Mouse (Mus musculus): ENCODE data around the gene Fuz. TPM values are rescaled to one million over a fixed set of nuclear protein-coding genes. Genes with fewer than 3 reads are reported as not detected.

Fuz gene
- polyA plus RNA-seq, 1 experiment from 2014 or later = 16.7 TPM

DNA sequence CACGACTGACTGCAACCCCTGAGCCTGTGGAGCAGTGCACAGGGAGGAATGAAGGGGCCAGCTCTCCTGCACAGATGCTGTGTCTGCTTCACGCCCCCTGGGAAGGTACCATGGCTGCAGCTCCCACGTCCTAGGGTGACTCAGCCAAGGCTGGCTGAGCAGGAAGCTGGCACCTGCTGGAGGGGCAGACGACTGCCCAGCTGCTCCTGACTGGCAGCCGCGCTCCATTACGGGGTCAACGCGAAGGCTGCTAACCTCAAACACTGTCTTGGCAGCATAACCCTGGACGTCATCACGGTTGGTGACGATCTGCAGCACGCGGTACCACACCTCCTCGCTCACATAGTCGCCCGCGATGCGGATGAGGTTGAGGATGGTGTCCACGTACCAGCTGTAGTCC is 9.6 kb downstream of the Fuz start:
- Histone ChIP-seq H3K9ac (replicated peaks; ENCODE audit: low read length) (no peak overlapping the region), H3K9me3 (ENCODE audit: control insufficient read depth, low read length) (no peaks in the 10 kb centered on the region), H3K27me3 (ENCODE audit: control insufficient read depth, insufficient read depth, low read length) (no peaks in the 10 kb centered on the region), H3K4me2 (ENCODE audit: low read length) (no peak overlapping the region), H3K27ac (replicated peaks; ENCODE audit: low read depth, low read length) (no peak overlapping the region), H3K4me3 (replicated peaks; ENCODE audit: low read depth, low read length) (no peak overlapping the region), H3K4me1 (ENCODE audit: control insufficient read depth, insufficient read depth, low read length) (0 out of 2 replicates have a peak, but pooled peaks cover 5% of the 10 kb centered on the region), H3K36me3 (ENCODE audit: control insufficient read depth, insufficient read depth, low read length) (peaks cover 98% of the 10 kb centered on the region)
- ATAC-seq (ENCODE audit: low FRiP score, low TSS enrichment) = no peak
- 92% methylated on average over 20 of the region's 20 CpGs for WGBS
- DNase-seq = no peak

DNA sequence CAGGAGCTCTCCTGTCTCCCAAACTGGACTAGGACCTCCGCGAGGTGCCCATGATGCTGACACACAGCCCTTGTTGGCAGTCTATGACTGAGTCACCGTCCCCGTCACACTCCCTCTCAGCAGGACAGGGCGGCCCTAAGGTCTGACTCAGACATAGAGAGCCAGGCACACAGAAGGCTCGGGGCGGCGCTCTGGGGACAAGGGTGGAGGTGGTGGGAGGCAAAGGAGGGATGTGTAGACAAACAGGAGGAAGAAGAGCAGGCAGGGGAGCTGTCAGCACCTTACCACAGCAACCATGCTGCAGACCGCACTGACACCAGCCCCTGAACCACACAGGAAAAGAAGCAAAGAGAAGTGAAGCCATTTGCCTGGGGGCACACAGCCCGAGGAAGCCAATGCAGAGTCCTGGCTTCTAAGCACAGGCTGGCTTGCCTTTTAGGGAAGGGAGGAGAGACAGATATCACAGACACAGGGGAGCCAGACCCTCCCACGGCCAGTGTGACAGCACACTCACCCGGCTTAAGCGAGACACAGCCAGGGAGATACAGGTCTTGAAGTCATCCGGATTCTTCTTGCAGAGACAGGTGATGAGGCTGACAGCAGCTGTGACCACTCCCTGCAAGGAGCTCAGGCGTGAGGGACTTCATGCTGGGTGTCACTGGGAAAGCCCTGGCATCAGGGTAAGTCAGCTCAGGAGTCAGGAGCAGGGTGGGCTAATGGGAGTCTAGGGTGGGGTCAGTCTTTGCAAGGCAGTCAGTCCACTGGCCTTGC is 13.0 kb downstream of the Fuz start:
- Histone ChIP-seq H3K9me3 (ENCODE audit: control insufficient read depth, low read length) (no peaks in the 10 kb centered on the region), H3K4me3 (replicated peaks; ENCODE audit: low read depth, low read length) (no peak overlapping the region), H3K27ac (replicated peaks; ENCODE audit: low read depth, low read length) (no peak overlapping the region), H3K36me3 (ENCODE audit: control insufficient read depth, insufficient read depth, low read length) (peaks cover 100% of the 10 kb centered on the region), H3K4me2 (ENCODE audit: low read length) (no peak overlapping the region), H3K27me3 (ENCODE audit: control insufficient read depth, insufficient read depth, low read length) (no peaks in the 10 kb centered on the region), H3K9ac (replicated peaks; ENCODE audit: low read length) (no peak overlapping the region), H3K4me1 (ENCODE audit: control insufficient read depth, insufficient read depth, low read length) (no peaks in the 10 kb centered on the region)
- 93% methylated on average over 15 of the region's 15 CpGs for WGBS
- DNase-seq (no peak), ATAC-seq (ENCODE audit: low FRiP score, low TSS enrichment) (no peak)

DNA sequence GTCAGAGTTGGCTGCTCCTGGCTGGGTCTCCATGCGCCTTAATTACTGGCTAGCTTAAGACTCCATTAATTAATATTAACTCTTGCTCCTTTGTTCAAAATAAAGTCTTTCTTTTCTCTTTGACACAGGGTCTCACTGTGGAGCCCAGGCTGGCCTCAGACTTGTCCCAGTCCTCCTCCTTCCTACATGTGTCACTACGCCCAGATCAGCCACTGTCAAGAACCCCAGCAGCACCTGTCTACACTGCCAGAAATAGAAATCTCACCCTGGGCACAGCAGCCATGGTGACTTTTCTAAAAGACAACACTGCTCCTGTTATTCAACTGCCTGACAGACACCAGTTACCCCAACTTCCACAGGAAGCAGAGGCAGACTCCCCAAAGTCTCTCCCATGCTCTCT is 18.5 kb downstream of the Fuz start:
- peaks cover 66% of the 10 kb centered on the region for H3K36me3 ChIP-seq (ENCODE audit: control insufficient read depth, insufficient read depth, low read length)
- no peaks in the 10 kb centered on the region for H3K27me3 ChIP-seq (ENCODE audit: control insufficient read depth, insufficient read depth, low read length)
- H3K27ac ChIP-seq (replicated peaks; ENCODE audit: low read depth, low read length) = no peak overlapping the region
- WGBS = 90% methylated on average over 2 of the region's 2 CpGs
- H3K4me1 ChIP-seq (ENCODE audit: control insufficient read depth, insufficient read depth, low read length) = no peaks in the 10 kb centered on the region
- H3K4me2 ChIP-seq (ENCODE audit: low read length) = no peak overlapping the region
- ATAC-seq (ENCODE audit: low FRiP score, low TSS enrichment) (no peak), DNase-seq (no peak)
- no peak overlapping the region for H3K4me3 ChIP-seq (replicated peaks; ENCODE audit: low read depth, low read length)
- no peaks in the 10 kb centered on the region for H3K9me3 ChIP-seq (ENCODE audit: control insufficient read depth, low read length)
- H3K9ac ChIP-seq (replicated peaks; ENCODE audit: low read length) = no peak overlapping the region

DNA sequence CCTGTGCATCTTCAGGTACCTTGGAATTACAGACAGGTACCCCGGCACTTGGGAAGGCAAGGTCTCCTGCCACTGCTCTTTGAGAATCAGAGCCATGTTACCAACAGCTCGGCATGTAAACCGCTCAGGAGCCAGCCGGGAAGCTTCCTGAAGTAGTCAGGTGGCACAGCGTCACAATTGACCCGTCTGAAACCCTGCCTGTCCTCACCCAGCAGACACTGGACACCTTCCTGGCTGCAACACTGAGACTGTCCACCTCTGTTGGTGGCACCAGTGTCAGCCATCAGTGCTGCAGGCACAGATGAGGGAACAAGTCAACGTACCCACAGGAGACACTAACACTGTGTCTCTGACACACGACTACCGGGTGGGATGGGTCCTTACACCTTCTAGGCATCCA is 19.4 kb downstream of the Fuz start:
- Histone ChIP-seq H3K9ac (replicated peaks; ENCODE audit: low read length) (no peak overlapping the region), H3K4me3 (replicated peaks; ENCODE audit: low read depth, low read length) (no peak overlapping the region), H3K9me3 (ENCODE audit: control insufficient read depth, low read length) (no peaks in the 10 kb centered on the region), H3K36me3 (ENCODE audit: control insufficient read depth, insufficient read depth, low read length) (peaks cover 59% of the 10 kb centered on the region), H3K27me3 (ENCODE audit: control insufficient read depth, insufficient read depth, low read length) (no peaks in the 10 kb centered on the region), H3K4me1 (ENCODE audit: control insufficient read depth, insufficient read depth, low read length) (no peaks in the 10 kb centered on the region), H3K4me2 (ENCODE audit: low read length) (no peak overlapping the region), H3K27ac (replicated peaks; ENCODE audit: low read depth, low read length) (no peak overlapping the region)
- no peak for DNase-seq
- 94% methylated on average over 9 of the region's 9 CpGs for WGBS
- no peak for ATAC-seq (ENCODE audit: low FRiP score, low TSS enrichment)

DNA sequence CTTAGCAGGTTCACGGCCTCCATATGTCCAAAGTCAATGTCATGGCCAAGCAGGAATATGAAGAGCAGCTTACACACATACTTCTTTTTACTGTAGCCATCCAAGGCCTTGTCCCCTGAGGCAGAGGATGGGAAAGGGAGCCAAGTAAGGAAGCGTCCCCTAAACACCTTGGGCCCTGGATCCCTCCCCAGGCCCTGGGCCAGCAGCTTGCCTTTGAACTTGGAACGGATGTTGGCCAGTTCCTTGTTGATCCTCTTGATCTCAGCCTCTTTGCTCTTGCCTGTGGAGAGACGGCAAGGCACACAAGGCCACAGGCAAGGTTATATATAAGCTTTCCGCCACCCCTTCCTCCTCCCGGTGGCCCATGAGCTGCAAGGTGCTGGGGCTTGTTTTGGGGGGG is 20.3 kb downstream of the Fuz start:
- no peaks in the 10 kb centered on the region for H3K9me3 ChIP-seq (ENCODE audit: control insufficient read depth, low read length)
- 89% methylated on average over 6 of the region's 6 CpGs for WGBS
- H3K27ac ChIP-seq (replicated peaks; ENCODE audit: low read depth, low read length) = no peak overlapping the region
- H3K4me2 ChIP-seq (ENCODE audit: low read length) = no peak overlapping the region
- no peak for ATAC-seq (ENCODE audit: low FRiP score, low TSS enrichment)
- no peak overlapping the region for H3K9ac ChIP-seq (replicated peaks; ENCODE audit: low read length)
- no peaks in the 10 kb centered on the region for H3K27me3 ChIP-seq (ENCODE audit: control insufficient read depth, insufficient read depth, low read length)
- H3K4me1 ChIP-seq (ENCODE audit: control insufficient read depth, insufficient read depth, low read length) = no peaks in the 10 kb centered on the region
- H3K36me3 ChIP-seq (ENCODE audit: control insufficient read depth, insufficient read depth, low read length) = peaks cover 51% of the 10 kb centered on the region
- DNase-seq = no peak
- H3K4me3 ChIP-seq (replicated peaks; ENCODE audit: low read depth, low read length) = no peak overlapping the region

DNA sequence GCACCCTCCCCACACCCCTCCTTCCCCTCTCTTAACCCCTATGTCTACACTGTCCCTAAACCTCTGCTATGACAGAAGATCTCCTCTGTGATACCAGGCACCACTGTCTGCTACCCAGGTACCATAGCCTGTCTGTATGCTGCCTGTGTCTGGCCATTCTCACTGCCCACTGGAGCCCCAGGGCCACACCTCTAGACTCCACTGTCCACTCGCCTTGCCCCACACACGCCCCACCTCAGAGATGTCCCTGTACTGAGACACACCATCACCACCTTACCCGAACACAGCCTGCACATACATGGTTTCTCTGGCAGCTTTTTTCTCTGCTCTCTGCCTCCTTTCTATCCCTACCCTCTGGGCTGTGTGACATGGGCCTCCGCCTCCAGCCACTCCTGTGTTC is 21.0 kb downstream of the Fuz start:
- no peak overlapping the region for H3K27ac ChIP-seq (replicated peaks; ENCODE audit: low read depth, low read length)
- DNase-seq (no peak), ATAC-seq (ENCODE audit: low FRiP score, low TSS enrichment) (no peak)
- H3K36me3 ChIP-seq (ENCODE audit: control insufficient read depth, insufficient read depth, low read length) = peaks cover 48% of the 10 kb centered on the region
- no peak overlapping the region for H3K4me3 ChIP-seq (replicated peaks; ENCODE audit: low read depth, low read length)
- H3K9me3 ChIP-seq (ENCODE audit: control insufficient read depth, low read length) = no peaks in the 10 kb centered on the region
- H3K27me3 ChIP-seq (ENCODE audit: control insufficient read depth, insufficient read depth, low read length) = no peaks in the 10 kb centered on the region
- no peaks in the 10 kb centered on the region for H3K4me1 ChIP-seq (ENCODE audit: control insufficient read depth, insufficient read depth, low read length)
- H3K4me2 ChIP-seq (ENCODE audit: low read length) = no peak overlapping the region
- whole genome bisulfite sequencing = 96% methylated on average over 4 of the region's 4 CpGs
- no peak overlapping the region for H3K9ac ChIP-seq (replicated peaks; ENCODE audit: low read length)

DNA sequence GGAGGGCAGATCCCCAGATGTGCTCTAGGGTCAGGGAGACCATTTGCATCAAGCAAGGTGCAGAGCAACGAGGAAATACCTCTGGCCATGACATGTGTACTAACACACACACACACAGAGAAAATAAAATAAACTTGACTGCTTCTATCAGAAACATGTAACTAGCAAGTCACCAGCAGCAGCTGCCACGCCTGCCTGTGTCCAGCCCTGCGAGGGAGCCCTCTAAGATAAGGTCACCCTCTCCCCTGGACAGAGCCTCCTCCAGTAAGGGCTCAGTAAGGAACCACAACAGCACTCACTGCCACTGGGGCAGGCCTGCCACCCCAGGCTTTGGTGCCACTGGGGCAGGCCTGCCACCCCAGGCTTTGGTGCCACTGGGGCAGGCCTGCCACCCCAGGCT is 22.3 kb downstream of the Fuz start:
- Histone ChIP-seq H3K4me1 (ENCODE audit: control insufficient read depth, insufficient read depth, low read length) (no peaks in the 10 kb centered on the region), H3K36me3 (ENCODE audit: control insufficient read depth, insufficient read depth, low read length) (peaks cover 48% of the 10 kb centered on the region), H3K4me2 (ENCODE audit: low read length) (no peak overlapping the region), H3K27me3 (ENCODE audit: control insufficient read depth, insufficient read depth, low read length) (no peaks in the 10 kb centered on the region), H3K4me3 (replicated peaks; ENCODE audit: low read depth, low read length) (no peak overlapping the region), H3K9ac (replicated peaks; ENCODE audit: low read length) (no peak overlapping the region), H3K9me3 (ENCODE audit: control insufficient read depth, low read length) (no peaks in the 10 kb centered on the region), H3K27ac (replicated peaks; ENCODE audit: low read depth, low read length) (no peak overlapping the region)
- DNase-seq (no peak), ATAC-seq (ENCODE audit: low FRiP score, low TSS enrichment) (no peak)
- WGBS = 91% methylated on average over 3 of the region's 3 CpGs

DNA sequence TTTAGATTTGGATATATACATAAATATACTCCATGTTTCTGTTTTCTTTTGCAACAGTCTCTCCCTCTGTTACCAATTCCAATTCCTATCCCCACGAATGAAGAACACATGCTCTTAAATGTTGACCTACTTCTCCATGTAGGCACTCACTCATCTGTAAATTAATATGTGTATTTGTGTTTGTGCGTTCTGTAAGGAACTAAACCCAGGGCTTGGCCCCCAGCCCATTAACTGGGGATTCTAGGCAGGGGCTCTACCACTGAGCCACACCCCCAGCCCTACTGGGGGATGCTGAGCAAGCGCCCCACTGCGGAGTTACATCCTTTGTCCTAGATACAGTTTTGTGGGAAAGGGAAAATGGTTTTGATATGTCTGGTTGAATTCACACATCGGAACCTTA is 23.2 kb downstream of the Fuz start:
- no peaks in the 10 kb centered on the region for H3K9me3 ChIP-seq (ENCODE audit: control insufficient read depth, low read length)
- WGBS = 93% methylated on average over 5 of the region's 5 CpGs
- DNase-seq (no peak), ATAC-seq (ENCODE audit: low FRiP score, low TSS enrichment) (no peak)
- H3K4me2 ChIP-seq (ENCODE audit: low read length) = no peak overlapping the region
- no peak overlapping the region for H3K4me3 ChIP-seq (replicated peaks; ENCODE audit: low read depth, low read length)
- no peak overlapping the region for H3K9ac ChIP-seq (replicated peaks; ENCODE audit: low read length)
- no peaks in the 10 kb centered on the region for H3K27me3 ChIP-seq (ENCODE audit: control insufficient read depth, insufficient read depth, low read length)
- peaks cover 46% of the 10 kb centered on the region for H3K36me3 ChIP-seq (ENCODE audit: control insufficient read depth, insufficient read depth, low read length)
- H3K27ac ChIP-seq (replicated peaks; ENCODE audit: low read depth, low read length) = no peak overlapping the region
- no peaks in the 10 kb centered on the region for H3K4me1 ChIP-seq (ENCODE audit: control insufficient read depth, insufficient read depth, low read length)

DNA sequence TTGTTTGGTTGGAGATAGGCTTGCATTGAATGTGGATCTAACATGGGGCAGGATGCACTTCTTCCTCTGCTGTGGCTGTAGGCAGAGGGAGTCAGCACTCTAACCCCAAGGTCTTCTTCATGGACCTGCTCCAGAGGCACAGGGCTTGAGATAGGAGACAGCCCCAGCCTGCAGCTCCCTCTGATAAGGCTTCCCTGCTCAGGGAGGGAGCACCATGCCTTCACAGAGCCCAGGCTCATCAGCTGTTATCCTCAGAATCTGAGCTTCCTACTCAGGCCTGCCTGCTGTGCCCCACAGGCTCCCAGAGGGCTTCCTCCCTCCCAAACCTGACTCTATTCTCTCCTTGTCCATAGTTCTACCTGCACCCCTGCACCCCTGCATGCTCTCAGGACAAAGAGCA is 26.7 kb downstream of the Fuz start:
- Histone ChIP-seq H3K4me3 (replicated peaks; ENCODE audit: low read depth, low read length) (no peak overlapping the region), H3K4me2 (ENCODE audit: low read length) (no peak overlapping the region), H3K27me3 (ENCODE audit: control insufficient read depth, insufficient read depth, low read length) (no peaks in the 10 kb centered on the region), H3K9ac (replicated peaks; ENCODE audit: low read length) (no peak overlapping the region), H3K36me3 (ENCODE audit: control insufficient read depth, insufficient read depth, low read length) (peaks cover 41% of the 10 kb centered on the region), H3K27ac (replicated peaks; ENCODE audit: low read depth, low read length) (no peak overlapping the region), H3K4me1 (ENCODE audit: control insufficient read depth, insufficient read depth, low read length) (peaks cover 1% of the 10 kb centered on the region), H3K9me3 (ENCODE audit: control insufficient read depth, low read length) (no peaks in the 10 kb centered on the region)
- no peak for DNase-seq
- no peak for ATAC-seq (ENCODE audit: low FRiP score, low TSS enrichment)
